Mouse (Mus musculus): ENCODE data around the gene Ptpdc1. TPM values are rescaled to one million over a fixed set of nuclear protein-coding genes. Genes with fewer than 3 reads are reported as not detected.

Gene Ptpdc1
- polyA plus RNA-seq, 1 experiment: 2.9 TPM

DNA sequence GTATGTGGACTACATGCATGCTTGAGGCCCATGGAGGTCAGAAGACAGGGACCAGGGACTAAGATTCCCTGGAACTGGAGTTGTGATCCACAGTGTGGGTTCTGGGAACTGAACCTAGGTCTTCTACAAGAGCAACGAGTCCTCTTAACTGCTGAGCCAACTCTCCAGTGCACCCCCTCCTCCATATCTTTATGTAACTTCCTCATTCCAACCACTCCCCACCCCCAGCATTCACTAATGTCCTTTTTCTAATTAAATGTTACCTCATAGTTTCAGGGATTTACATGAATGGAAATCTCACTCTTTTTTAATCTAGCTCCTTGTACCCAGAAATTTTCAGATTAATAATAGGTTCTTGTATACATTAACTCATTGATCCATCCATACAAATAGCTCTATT is 69.5 kb downstream of the Ptpdc1 start:
- TF ChIP-seq POLR2A (IDR thresholded peaks at IDR 0.05; ENCODE audit: borderline replicate concordance, low read depth, low read length): no peak
- TF ChIP-seq CTCF (IDR thresholded peaks at IDR 0.05; ENCODE audit: low read depth, low read length): no peak
- peaks cover 27% of the 10 kb centered on the region for H3K4me1 ChIP-seq (ENCODE audit: control insufficient read depth, insufficient read depth, low read length)
- no peak overlapping the region for H3K4me3 ChIP-seq (ENCODE audit: insufficient read depth, low read length)
- H3K27ac ChIP-seq (ENCODE audit: insufficient read depth, low read depth, low read length): peak overlapping the region; percentile 19; the same call in 1 of the 2 replicates

DNA sequence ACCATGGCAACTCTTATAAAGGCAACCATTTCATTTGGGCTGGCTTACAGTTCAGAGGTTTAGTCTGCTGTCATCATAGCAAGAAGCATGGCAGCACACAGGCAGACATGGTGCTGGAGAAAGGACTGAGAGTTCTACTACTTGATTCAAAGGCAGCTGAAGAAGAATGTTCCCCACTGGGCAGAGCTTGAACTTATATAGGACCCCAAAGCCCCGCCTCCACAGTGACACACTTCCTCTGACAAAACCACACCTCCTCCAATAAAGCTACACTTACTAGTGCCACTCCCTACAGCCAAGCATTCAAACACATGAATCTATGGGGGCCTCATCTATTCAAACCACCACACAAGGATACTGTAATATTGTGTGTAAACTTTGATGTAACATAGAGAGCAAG is 70.9 kb downstream of the Ptpdc1 start:
- Histone ChIP-seq H3K4me3 (ENCODE audit: insufficient read depth, low read length) (no peak overlapping the region), H3K27ac (ENCODE audit: insufficient read depth, low read depth, low read length) (no peak overlapping the region), H3K4me1 (ENCODE audit: control insufficient read depth, insufficient read depth, low read length) (peaks cover 40% of the 10 kb centered on the region)
- TF ChIP-seq POLR2A (IDR thresholded peaks at IDR 0.05; ENCODE audit: borderline replicate concordance, low read depth, low read length) (no peak), CTCF (IDR thresholded peaks at IDR 0.05; ENCODE audit: low read depth, low read length) (no peak)

DNA sequence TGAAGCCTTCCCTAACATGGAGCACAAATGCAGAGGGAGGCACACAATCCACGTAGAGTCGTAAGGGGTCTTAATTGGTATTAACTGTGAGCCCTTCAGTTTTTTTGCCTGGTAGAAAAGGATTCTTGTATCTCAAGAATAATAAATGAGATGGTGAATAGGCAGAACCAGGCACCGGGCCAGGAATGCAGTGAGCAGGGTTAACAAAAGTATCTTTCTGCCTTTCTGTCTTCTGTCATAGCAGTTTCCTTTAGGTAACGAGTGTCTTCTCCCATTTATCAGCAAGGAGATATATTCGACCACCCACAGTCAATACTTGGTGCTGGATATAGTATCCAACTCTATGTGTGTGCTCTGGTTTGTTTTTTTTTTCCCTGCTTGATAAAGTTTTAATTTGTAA is 72.0 kb downstream of the Ptpdc1 start:
- TF ChIP-seq POLR2A (IDR thresholded peaks at IDR 0.05; ENCODE audit: borderline replicate concordance, low read depth, low read length): no peak
- no peak for TF ChIP-seq CTCF (IDR thresholded peaks at IDR 0.05; ENCODE audit: low read depth, low read length)

DNA sequence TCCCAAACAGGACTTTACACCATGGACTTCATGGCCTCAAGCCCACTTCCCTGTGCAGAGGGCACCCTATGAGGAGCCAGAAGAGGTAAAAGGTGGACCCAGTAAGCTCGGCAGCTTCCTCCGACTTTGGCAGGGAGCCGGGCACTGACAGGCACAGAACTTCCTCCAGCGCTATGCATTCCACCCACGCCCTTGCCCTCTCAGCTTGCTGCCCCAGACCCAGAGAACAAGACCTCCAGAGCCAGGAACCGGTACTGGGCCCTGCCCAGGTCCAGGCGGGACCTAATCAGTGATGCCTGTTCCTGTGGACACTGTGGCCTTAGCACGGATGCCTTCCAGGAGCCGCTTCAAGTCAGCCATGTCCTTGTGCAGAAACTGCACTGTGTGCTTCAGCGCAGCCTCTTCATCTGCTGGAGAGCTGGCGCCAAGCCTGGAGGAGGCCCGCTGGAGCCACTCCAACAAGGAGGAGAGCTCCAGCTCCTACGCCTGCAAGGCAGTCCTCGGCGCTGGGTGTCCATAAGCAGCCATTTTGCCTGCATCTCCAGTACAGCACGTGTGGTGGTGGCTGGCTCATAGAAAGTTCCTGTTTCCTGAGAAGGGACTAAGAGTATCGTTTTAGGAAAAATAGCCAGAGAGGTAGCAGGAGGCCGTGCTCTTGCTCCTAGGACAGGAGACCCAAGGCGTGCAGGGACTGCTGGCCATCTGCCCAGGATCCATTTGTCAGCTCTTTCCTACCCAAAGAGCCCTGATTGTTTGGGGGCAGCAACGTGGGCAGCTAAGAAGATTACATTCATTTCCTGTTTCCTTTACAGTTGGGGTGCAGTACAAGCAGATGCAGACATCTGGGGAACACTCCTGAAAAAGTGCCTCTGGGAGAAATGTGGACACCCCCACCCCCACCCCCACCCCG is 73.0 kb downstream of the Ptpdc1 start:
- TF ChIP-seq CTCF (IDR thresholded peaks at IDR 0.05; ENCODE audit: low read depth, low read length) (no peak), POLR2A (IDR thresholded peaks at IDR 0.05; ENCODE audit: borderline replicate concordance, low read depth, low read length) (no peak)
- peak overlapping the region; percentile 80 for H3K27ac ChIP-seq (ENCODE audit: insufficient read depth, low read depth, low read length)
- peaks cover 59% of the 10 kb centered on the region for H3K4me1 ChIP-seq (ENCODE audit: control insufficient read depth, insufficient read depth, low read length)
- H3K4me3 ChIP-seq (ENCODE audit: insufficient read depth, low read length): peak overlapping the region; percentile 39

More for the DNA sequence above, 72.0 kb downstream of the Ptpdc1 start:
- Histone ChIP-seq H3K4me3 (ENCODE audit: insufficient read depth, low read length) (no peak overlapping the region), H3K4me1 (ENCODE audit: control insufficient read depth, insufficient read depth, low read length) (peaks cover 50% of the 10 kb centered on the region), H3K27ac (ENCODE audit: insufficient read depth, low read depth, low read length) (no peak overlapping the region)

DNA sequence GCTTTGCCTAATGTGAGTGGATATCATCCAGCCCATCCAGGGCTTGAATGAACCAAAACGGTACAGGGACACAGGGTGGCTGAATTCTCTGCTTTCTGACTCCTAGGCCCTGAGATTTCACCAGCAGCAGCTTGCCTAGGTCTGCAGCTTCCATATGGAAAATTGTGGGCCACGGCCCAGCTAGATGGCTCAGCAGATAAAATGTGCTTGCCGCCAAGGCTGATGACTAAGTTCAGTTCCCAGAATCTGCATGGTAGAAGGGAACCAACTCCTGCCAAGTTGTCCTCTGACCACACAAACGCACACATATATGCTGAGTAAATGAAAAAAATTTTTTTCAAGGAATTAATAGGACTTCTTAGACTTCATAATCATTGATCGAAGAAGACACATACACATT is 77.2 kb downstream of the Ptpdc1 start:
- peak overlapping the region; percentile 82 for H3K27ac ChIP-seq (ENCODE audit: insufficient read depth, low read depth, low read length)
- H3K4me1 ChIP-seq (ENCODE audit: control insufficient read depth, insufficient read depth, low read length): peaks cover 56% of the 10 kb centered on the region
- no peak overlapping the region for H3K4me3 ChIP-seq (ENCODE audit: insufficient read depth, low read length)
- TF ChIP-seq CTCF (IDR thresholded peaks at IDR 0.05; ENCODE audit: low read depth, low read length): no peak
- TF ChIP-seq POLR2A (IDR thresholded peaks at IDR 0.05; ENCODE audit: borderline replicate concordance, low read depth, low read length): no peak

DNA sequence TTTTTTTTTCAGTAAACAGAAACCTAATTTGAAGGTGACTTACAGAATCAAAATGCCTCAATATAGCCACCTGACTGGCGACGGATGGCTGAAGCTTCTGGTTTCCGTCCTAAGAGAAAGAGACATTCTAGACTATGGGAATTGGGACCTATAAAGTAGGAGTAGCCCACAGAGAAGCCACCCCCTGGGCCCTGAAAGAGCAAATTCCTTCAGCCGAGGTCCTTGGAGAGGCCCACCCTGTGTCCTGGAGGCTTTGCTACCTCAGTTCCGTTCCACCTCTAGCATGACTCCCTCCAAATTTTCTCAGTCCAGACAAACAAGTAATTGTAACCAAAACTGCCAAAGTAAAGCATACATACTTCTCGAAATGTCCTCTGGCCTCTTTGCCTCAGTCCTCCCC is 77.8 kb downstream of the Ptpdc1 start:
- Histone ChIP-seq H3K4me1 (ENCODE audit: control insufficient read depth, insufficient read depth, low read length) (peaks cover 51% of the 10 kb centered on the region), H3K27ac (ENCODE audit: insufficient read depth, low read depth, low read length) (peak overlapping the region; percentile 82), H3K4me3 (ENCODE audit: insufficient read depth, low read length) (no peak overlapping the region)
- TF ChIP-seq POLR2A (IDR thresholded peaks at IDR 0.05; ENCODE audit: borderline replicate concordance, low read depth, low read length) (no peak), CTCF (IDR thresholded peaks at IDR 0.05; ENCODE audit: low read depth, low read length) (no peak)

DNA sequence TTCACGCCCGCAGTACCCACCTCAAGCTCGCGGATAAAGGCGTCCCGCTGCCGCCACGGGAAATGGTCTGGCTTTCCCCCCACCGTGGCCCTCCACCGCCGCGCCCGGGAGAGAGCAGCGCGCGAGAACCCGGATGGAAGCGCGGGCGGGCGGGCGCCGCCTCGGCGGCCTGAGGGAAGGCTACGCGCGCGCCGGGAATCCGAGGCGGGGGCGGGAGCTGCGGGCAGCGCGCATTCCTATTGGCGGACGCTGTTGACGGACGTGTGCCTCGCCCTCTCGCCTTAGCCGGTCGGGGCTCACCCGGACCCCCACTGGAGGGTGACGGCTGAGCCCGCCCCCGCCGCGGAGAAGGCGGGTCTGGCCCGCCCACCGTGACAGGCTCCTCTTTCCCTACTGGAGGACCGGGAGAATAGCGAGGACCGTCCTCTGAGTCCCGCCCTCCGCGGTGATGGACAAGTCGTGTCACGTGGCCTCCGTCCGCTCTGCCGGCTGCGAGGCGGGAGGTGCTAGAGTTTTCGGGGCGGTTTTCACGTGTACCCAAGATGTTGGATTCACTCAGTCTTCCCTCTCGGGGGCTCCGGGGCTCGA is 79.0 kb downstream of the Ptpdc1 start:
- Histone ChIP-seq H3K27ac (ENCODE audit: insufficient read depth, low read depth, low read length) (peak overlapping the region; percentile 97), H3K4me1 (ENCODE audit: control insufficient read depth, insufficient read depth, low read length) (peaks cover 46% of the 10 kb centered on the region), H3K4me3 (ENCODE audit: insufficient read depth, low read length) (peak overlapping the region; percentile 92)
- TF ChIP-seq POLR2A (IDR thresholded peaks at IDR 0.05; ENCODE audit: borderline replicate concordance, low read depth, low read length): no peak
- TF ChIP-seq CTCF (IDR thresholded peaks at IDR 0.05; ENCODE audit: low read depth, low read length): no peak

DNA sequence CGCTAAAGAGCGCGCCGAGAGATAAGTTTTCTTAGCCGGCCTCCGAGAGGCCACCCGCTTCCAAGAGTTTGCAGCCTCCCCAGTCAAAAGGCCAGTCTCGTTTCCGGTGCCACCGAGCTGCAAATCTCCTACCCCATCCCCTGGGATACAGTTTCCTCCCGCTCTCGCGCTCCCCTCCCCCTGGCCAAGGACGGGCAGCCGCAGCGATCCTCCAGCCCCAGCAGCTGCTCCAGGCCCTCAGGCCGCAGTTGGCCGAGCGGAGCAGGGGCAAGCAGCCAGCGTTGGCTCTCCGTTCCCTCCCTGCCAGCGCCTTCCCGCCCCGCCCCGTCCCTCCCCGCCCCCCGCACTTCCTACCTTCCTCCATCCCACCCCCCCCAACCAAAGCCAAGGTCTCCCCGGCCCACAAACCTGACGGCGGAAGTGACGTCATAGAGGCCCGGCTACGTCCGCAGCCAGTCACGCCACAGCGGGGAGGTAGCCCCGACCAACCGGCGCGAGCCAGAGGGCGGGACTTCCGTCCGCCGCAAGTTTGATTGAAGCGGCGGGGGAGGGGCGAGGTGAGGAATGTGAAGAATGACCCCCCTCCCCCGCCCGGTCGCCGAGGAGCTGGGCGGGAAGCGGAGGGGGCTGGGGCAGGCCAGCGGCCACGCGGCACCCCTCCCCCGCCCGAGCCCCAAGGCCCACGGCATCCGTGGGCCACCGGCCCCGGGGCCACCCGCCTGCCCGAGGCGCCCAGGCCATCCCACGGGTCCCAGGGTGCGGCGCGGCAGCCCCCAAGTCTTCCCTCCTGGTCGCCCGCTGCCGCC is 79.8 kb downstream of the Ptpdc1 start:
- H3K4me1 ChIP-seq (ENCODE audit: control insufficient read depth, insufficient read depth, low read length): peaks cover 45% of the 10 kb centered on the region
- TF ChIP-seq CTCF (IDR thresholded peaks at IDR 0.05; ENCODE audit: low read depth, low read length) (no peak), POLR2A (IDR thresholded peaks at IDR 0.05; ENCODE audit: borderline replicate concordance, low read depth, low read length) (no peak)
- H3K27ac ChIP-seq (ENCODE audit: insufficient read depth, low read depth, low read length): peak overlapping the region; percentile 97
- peak overlapping the region; percentile 97 for H3K4me3 ChIP-seq (ENCODE audit: insufficient read depth, low read length)

DNA sequence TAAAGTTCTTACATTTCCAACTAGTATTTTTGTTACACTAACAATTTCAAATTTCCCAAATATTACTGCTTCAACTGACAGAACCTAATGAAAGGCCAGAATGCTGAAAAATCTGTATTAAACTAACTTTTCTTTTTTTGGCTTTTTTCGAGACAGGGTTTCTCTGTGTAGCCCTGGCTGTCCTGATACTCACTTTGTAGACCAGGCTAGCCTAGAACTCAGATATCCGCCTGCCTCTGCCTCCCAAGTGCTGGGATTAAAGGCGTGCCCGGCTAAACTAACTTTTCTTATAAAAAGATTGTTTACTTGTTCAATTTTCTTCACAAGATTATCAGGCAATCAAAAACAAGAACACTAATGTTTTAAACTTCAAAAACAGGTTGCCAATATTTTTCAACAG is 80.6 kb downstream of the Ptpdc1 start:
- TF ChIP-seq POLR2A (IDR thresholded peaks at IDR 0.05; ENCODE audit: borderline replicate concordance, low read depth, low read length) (no peak), CTCF (IDR thresholded peaks at IDR 0.05; ENCODE audit: low read depth, low read length) (no peak)
- Histone ChIP-seq H3K27ac (ENCODE audit: insufficient read depth, low read depth, low read length) (peak overlapping the region; percentile 86; the same call in 1 of the 2 replicates), H3K4me3 (ENCODE audit: insufficient read depth, low read length) (peak overlapping the region; percentile 97), H3K4me1 (ENCODE audit: control insufficient read depth, insufficient read depth, low read length) (peaks cover 41% of the 10 kb centered on the region)

Measured in bone marrow macrophage, adult 2 months (primary cell).